Mouse (Mus musculus): ENCODE measurements around the gene Usp11.

Gene Usp11

GRCm38 (mm10) chrX:20703741-20704290 is at the start of gene Usp11:
TSS of gene Usp11 (plus strand) at chrX:20703906.
- DNase-seq: peak; percentile 24

- DNase-seq: no peak
These were observed 46.1 kb upstream of the Usp11 start for GRCm38 (mm10) chrX:20657593-20657992.

- peak; percentile 87 for DNase-seq
These were observed 45.6 kb upstream of the Usp11 start, which contains the start of gene Uba1 for GRCm38 (mm10) chrX:20658026-20658652. TSS of gene Uba1 (plus strand) at chrX:20658326.

GRCm38 (mm10) chrX:20658891-20659406 is 44.8 kb upstream of the Usp11 start:
- peak; percentile 3 for DNase-seq

GRCm38 (mm10) chrX:20662317-20662715 is 41.4 kb upstream of the Usp11 start:
- DNase-seq: no peak

GRCm38 (mm10) chrX:20662716-20663443 is 40.8 kb upstream of the Usp11 start:
- DNase-seq: peak; percentile 92

GRCm38 (mm10) chrX:20663444-20663790 is 40.3 kb upstream of the Usp11 start:
- DNase-seq: peak; percentile 13

- peak; percentile 95 for DNase-seq
These were observed 16.1 kb upstream of the Usp11 start, which contains the start of gene Cdk16 for GRCm38 (mm10) chrX:20687519-20688067. TSS of gene Cdk16 (plus strand) at chrX:20687954.

- peak; percentile 89 for DNase-seq
These were observed 15.6 kb upstream of the Usp11 start for GRCm38 (mm10) chrX:20688068-20688547.

- peak; percentile 81 for DNase-seq
These were observed 15.1 kb upstream of the Usp11 start for GRCm38 (mm10) chrX:20688615-20689014.

- no peak for DNase-seq
These were observed 12.1 kb upstream of the Usp11 start for GRCm38 (mm10) chrX:20691566-20691965.

- no peak for DNase-seq
These were observed 11.1 kb upstream of the Usp11 start for GRCm38 (mm10) chrX:20692616-20693015.

GRCm38 (mm10) chrX:20695842-20696241 is 7.9 kb upstream of the Usp11 start:
- DNase-seq: no peak

GRCm38 (mm10) chrX:20704295-20705082 is 783 bp downstream of the Usp11 start:
- DNase-seq: peak; percentile 89

- no peak for DNase-seq
These were observed 1.3 kb downstream of the Usp11 start for GRCm38 (mm10) chrX:20705083-20705402.

GRCm38 (mm10) chrX:20728681-20729080 is 25.0 kb downstream of the Usp11 start:
- no peak for DNase-seq

GRCm38 (mm10) chrX:20730048-20730447 is 26.3 kb downstream of the Usp11 start:
- peak; percentile 25 for DNase-seq

GRCm38 (mm10) chrX:20736479-20736878 is 32.8 kb downstream of the Usp11 start:
- DNase-seq: no peak

GRCm38 (mm10) chrX:20748829-20749228 is 45.1 kb downstream of the Usp11 start:
- DNase-seq: no peak

- DNase-seq: no peak
These were observed 57.5 kb downstream of the Usp11 start for GRCm38 (mm10) chrX:20761201-20761600.
